Comparison of ENCODE assay signal across 16 mouse cellular contexts in genomic region chr17:84129204-84129603, GRCm38 (mm10). TPM values are rescaled to one million over a fixed set of nuclear protein-coding genes. Genes with fewer than 3 reads are reported as not detected.
DNase-seq lines count a peak whose midpoint lies in the region; ATAC-seq and TF ChIP-seq lines count a peak whose summit lies in the region.
"Had no signal": no experiment of that assay in that cellular context is flagged by ENCODE, and none has a peak within 500 bp of the region (broad histone marks: within the 10 kb centered on the region; RNA-seq: fewer than 3 reads in every experiment).

No protein-coding gene starts in this region.

- H3K9me3 ChIP-seq in liver, embryonic 12.5 days (replicated peaks) = no peaks in the 10 kb centered on the region; the same call in 1 of the 2 replicates
- no peaks in the 10 kb centered on the region for H3K9me3 ChIP-seq in liver, postnatal 0 days (ENCODE audit: low read length)
- H3K9me3 ChIP-seq: midbrain, embryonic 15.5 days had no signal

- no peak for DNase-seq in liver, postnatal 0 days
- peak; percentile 64 to 76 for DNase-seq in kidney, adult 8-10 months
- DNase-seq in kidney, postnatal 36 days = peak; percentile 76 to 78
- DNase-seq in gastrocnemius, postnatal 4 days (ENCODE audit: low spot score in 2 of 2) = no peak
- no peak for DNase-seq in urinary bladder, postnatal 14 days (ENCODE audit: low spot score)
- no peak for DNase-seq in retina, postnatal 1 day
- DNase-seq: cerebellum, adult 18-20 months; heart, adult 18-20 months; thymus, postnatal 4 days had no signal

- ATAC-seq in liver, embryonic 12.5 days = no peak
- no peak for ATAC-seq in liver, postnatal 0 days
- ATAC-seq: forebrain, embryonic 14.5 days; hindbrain, embryonic 16.5 days; midbrain, embryonic 15.5 days had no signal

- no peak for TF ChIP-seq EP300 in liver, postnatal 0 days (IDR thresholded peaks at IDR 0.05; ENCODE audit: low read depth)

- H3K4me3 ChIP-seq in liver, embryonic 12.5 days = no peak overlapping the region
- no peak overlapping the region for H3K4me3 ChIP-seq in liver, postnatal 0 days (ENCODE audit: low read depth, low read length)
- no peak overlapping the region for H3K4me3 ChIP-seq in bone marrow macrophage, adult 2 months (ENCODE audit: insufficient read depth, low read length)
- H3K4me3 ChIP-seq: layer of hippocampus, adult 2 months; midbrain, embryonic 15.5 days had no signal

- 83% methylated on average over 13 of the region's 13 CpGs for WGBS in liver, embryonic 12.5 days (ENCODE audit: insufficient replicate concordance)
- 83% methylated on average over 13 of the region's 13 CpGs for WGBS in liver, postnatal 0 days (ENCODE audit: insufficient replicate concordance)

- no peaks in the 10 kb centered on the region for H3K27me3 ChIP-seq in liver, embryonic 12.5 days (replicated peaks)
- no peaks in the 10 kb centered on the region for H3K27me3 ChIP-seq in liver, postnatal 0 days (ENCODE audit: insufficient read depth, low read length)
- H3K27me3 ChIP-seq: midbrain, embryonic 15.5 days had no signal

- no peak for TF ChIP-seq CTCF in liver, postnatal 0 days (IDR thresholded peaks at IDR 0.05; ENCODE audit: low read depth)
- no peak for TF ChIP-seq CTCF in bone marrow macrophage, adult 2 months (IDR thresholded peaks at IDR 0.05; ENCODE audit: low read depth, low read length)

- H3K4me2 ChIP-seq in liver, embryonic 12.5 days = no peak overlapping the region
- H3K4me2 ChIP-seq in liver, postnatal 0 days (ENCODE audit: low read depth, low read length) = no peak overlapping the region
- H3K4me2 ChIP-seq: midbrain, embryonic 15.5 days had no signal

- H3K9ac ChIP-seq in liver, embryonic 12.5 days = no peak overlapping the region
- H3K9ac ChIP-seq in liver, postnatal 0 days (replicated peaks) = no peak overlapping the region
- H3K9ac ChIP-seq: liver, embryonic 14.5 days; midbrain, embryonic 15.5 days had no signal

- H3K27ac ChIP-seq in liver, embryonic 12.5 days = 0 out of 2 replicates have a peak overlapping the region, but pooled peaks have one; percentile 12
- no peak overlapping the region for H3K27ac ChIP-seq in liver, postnatal 0 days (ENCODE audit: low read depth)
- peak overlapping the region; percentile 95; the same call in 1 of the 2 replicates for H3K27ac ChIP-seq in bone marrow macrophage, adult 2 months (ENCODE audit: insufficient read depth, low read depth, low read length)
- H3K27ac ChIP-seq: layer of hippocampus, adult 2 months; liver, embryonic 14.5 days; midbrain, embryonic 15.5 days had no signal

- H3K4me1 ChIP-seq in liver, embryonic 12.5 days = peaks cover 41% of the 10 kb centered on the region
- peaks cover 25% of the 10 kb centered on the region for H3K4me1 ChIP-seq in liver, postnatal 0 days (ENCODE audit: insufficient read depth)
- peaks cover 44% of the 10 kb centered on the region for H3K4me1 ChIP-seq in bone marrow macrophage, adult 2 months (ENCODE audit: control insufficient read depth, insufficient read depth, low read length)
- H3K4me1 ChIP-seq: midbrain, embryonic 15.5 days had no signal

- no peak for TF ChIP-seq POLR2A in bone marrow macrophage, adult 2 months (IDR thresholded peaks at IDR 0.05; ENCODE audit: borderline replicate concordance, low read depth, low read length)

- H3K36me3 ChIP-seq in liver, embryonic 12.5 days = no peaks in the 10 kb centered on the region
- no peaks in the 10 kb centered on the region for H3K36me3 ChIP-seq in liver, postnatal 0 days (replicated peaks; ENCODE audit: insufficient read depth, low read length)
- H3K36me3 ChIP-seq: midbrain, embryonic 15.5 days had no signal

RNA-seq across cellular contexts. Expression of gene Zfp36l2, which starts 58.5 kb away (rescaled TPM):
- polyA plus RNA-seq in liver, embryonic 12.5 days (2016; fragmentation: Nextera tagmentation; extraction: Ambion mirVana) = 19.5 and 20.0 TPM in 2 replicates
- polyA plus RNA-seq in liver, postnatal 0 days (2015; fragmentation: Nextera tagmentation; extraction: Ambion mirVana) = 7.6 and 7.7 TPM in 2 replicates
- 317 and 318 TPM in 2 replicates for polyA plus RNA-seq in bone marrow macrophage, adult 2 months (2012; ENCODE audit: insufficient read depth, insufficient read length, missing spikeins)
- total RNA-seq in gastrocnemius, postnatal 4 days (2021) = 10 to 100 TPM; 41.2 to 47.3 TPM

Comparison
In these comparisons a context has a peak if more than half of its experiments do, and no peak if none do; other contexts are left out.
1. DNase-seq: peak in kidney, adult 8-10 months (2 of 2) and kidney, postnatal 36 days (2 of 2); none in liver, postnatal 0 days (single experiment), gastrocnemius, postnatal 4 days (0 of 2), urinary bladder, postnatal 14 days (single experiment) and retina, postnatal 1 day (single experiment).
2. RNA of gene Zfp36l2, which starts 58.5 kb away (polyA plus RNA-seq): 317 to 318 TPM in bone marrow macrophage, adult 2 months; 19.5 to 20.0 TPM in liver, embryonic 12.5 days and 7.6 to 7.7 TPM in liver, postnatal 0 days; every median in the first group is over 10 times any median in the second.